Mouse (Mus musculus) E14TG2a.4 (cell line): Measurements from ENCODE around the gene Hspd1.

Experiments used
- H3K27me3 ChIP-seq: 2 replicates; pipeline ENCODE4 v1.6.1; 2014; ENCODE audit warnings: low read length, control low read depth; ENCODE audit not compliant: insufficient read depth
- H3K36me3 ChIP-seq: 2 replicates; pipeline ENCODE4 v1.6.1; 2014; ENCODE audit warnings: low read length, control low read depth; ENCODE audit not compliant: insufficient read depth
- H3K4me1 ChIP-seq: replicated peaks from 2 replicates; pipeline ENCODE4 v1.6.1; 2014; ENCODE audit warnings: low read depth, low read length, control low read depth
- H3K4me3 ChIP-seq: replicated peaks from 2 replicates; pipeline ENCODE4 v1.5.1; 2014; ENCODE audit warnings: mild to moderate bottlenecking, low read length
- H3K9me3 ChIP-seq: 2 replicates; pipeline ENCODE4 v1.6.1; 2014; ENCODE audit warnings: low read length, control low read depth
- CTCF ChIP-seq: conservative IDR thresholded peaks from 2 replicates; pipeline ENCODE4 v1.5.1; 2014; ENCODE audit warnings: low read length
- NANOG ChIP-seq: IDR thresholded peaks from 2 replicates; pipeline ENCODE4 v1.6.1; 2014; ENCODE audit warnings: borderline replicate concordance, low read length, mixed read lengths
- POU5F1 ChIP-seq: IDR thresholded peaks from 2 replicates; pipeline ENCODE4 v1.6.1; 2014; ENCODE audit warnings: low read length, borderline replicate concordance

The Hspd1 gene

DNA sequence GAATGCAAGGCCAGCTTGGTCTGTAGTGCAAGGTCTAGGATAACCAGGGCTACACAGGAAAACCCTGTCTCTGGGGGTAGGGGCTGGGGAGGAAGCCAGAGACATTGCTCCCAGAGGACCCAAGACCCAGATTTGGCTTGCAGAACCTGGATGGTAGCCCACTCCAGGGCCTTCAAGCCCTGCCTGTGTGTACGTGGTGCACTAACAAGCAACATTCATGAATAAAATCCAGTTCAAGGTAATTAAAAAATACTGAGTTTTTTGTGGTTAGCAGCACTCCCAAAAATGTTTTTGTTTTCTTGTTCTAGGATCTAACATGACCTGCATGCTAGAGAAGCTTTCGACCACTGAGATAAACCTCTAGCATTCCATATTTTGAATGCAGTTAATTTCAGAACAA is 4.0 kb upstream of the Hspd1 start:
- peaks cover 44% of the 10 kb centered on the region for H3K4me1 ChIP-seq
- TF ChIP-seq CTCF (no peak), POU5F1 (no peak), NANOG (no peak)
- no peak overlapping the region for H3K4me3 ChIP-seq
- H3K27me3 ChIP-seq = no peaks in the 10 kb centered on the region
- H3K9me3 ChIP-seq = no peaks in the 10 kb centered on the region
- peaks cover 55% of the 10 kb centered on the region for H3K36me3 ChIP-seq

DNA sequence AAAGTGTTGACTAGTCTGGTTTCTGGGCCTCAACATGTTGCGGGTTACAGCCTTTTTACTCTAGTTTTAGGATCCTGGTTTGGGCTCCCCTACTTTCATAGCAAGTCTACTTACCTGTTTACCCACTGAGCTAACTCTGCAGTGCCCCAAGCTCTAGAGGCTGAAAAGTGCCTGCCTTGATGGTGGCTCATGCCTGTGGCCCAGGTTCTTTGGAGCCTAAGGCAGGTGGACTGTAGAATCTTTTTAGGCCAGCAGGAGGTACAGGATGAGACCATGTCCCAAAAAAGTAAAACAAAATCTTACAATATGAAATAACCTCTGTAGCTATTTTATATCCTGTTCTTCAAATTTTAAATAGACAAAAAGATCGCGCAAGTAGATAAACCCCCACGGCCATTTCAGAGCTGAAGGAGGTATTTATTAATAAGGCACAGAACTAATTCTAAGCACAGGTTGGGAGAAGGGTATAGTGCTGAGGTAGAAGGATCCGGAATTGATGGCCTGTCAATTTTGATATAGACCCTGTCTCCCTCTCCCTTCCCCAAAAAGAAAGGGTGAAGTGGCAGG is 1.5 kb upstream of the Hspd1 start:
- peaks cover 77% of the 10 kb centered on the region for H3K36me3 ChIP-seq
- TF ChIP-seq NANOG = no peak
- TF ChIP-seq CTCF = no peak
- no peak for TF ChIP-seq POU5F1
- no peaks in the 10 kb centered on the region for H3K27me3 ChIP-seq
- no peaks in the 10 kb centered on the region for H3K9me3 ChIP-seq
- peak overlapping the region; percentile 99 for H3K4me3 ChIP-seq
- peaks cover 57% of the 10 kb centered on the region for H3K4me1 ChIP-seq

DNA sequence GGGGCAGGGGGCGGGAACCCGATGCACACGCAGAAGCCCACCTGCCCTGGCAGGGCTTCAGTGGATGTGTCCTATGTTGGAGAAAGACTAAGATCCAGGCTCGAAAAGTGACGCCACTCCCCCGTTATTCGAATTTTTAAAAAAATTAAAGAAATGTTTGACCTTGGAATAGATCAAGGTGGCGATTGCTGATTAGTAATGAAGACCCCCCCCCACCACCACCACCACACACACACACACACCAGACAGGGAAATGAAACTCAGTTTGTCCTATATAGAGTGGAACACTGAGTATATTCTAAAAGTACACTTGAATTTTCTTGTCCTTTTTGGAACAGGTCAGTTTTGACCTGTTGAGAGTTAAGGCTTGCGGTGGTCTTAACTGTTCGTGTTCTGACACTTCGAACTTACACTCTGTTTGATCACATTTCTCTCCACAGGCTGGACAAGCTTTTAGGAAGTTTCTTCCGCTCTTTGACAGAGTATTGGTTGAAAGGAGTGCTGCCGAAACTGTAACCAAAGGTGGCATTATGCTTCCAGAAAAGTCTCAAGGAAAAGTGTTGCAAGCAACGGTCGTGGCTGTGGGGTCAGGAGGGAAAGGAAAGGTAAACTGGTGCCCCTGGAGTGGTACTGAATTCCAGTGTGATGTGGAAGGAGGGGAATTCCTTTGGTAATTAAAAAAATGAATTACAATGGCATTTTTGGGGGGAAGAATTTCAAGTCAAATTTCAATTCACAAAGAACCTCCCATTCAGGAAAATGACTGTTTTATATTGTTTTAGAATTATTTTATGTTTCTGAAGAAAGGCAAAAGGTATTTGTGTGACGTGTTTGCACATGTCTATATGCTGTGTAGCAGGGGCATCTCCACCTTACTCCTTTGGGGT is 811 bp upstream of the Hspd1 start:
- Histone ChIP-seq H3K27me3 (no peaks in the 10 kb centered on the region), H3K9me3 (no peaks in the 10 kb centered on the region), H3K36me3 (peaks cover 81% of the 10 kb centered on the region), H3K4me3 (peak overlapping the region; percentile 99), H3K4me1 (peaks cover 62% of the 10 kb centered on the region)
- TF ChIP-seq POU5F1 (no peak), NANOG (no peak), CTCF (no peak)

DNA sequence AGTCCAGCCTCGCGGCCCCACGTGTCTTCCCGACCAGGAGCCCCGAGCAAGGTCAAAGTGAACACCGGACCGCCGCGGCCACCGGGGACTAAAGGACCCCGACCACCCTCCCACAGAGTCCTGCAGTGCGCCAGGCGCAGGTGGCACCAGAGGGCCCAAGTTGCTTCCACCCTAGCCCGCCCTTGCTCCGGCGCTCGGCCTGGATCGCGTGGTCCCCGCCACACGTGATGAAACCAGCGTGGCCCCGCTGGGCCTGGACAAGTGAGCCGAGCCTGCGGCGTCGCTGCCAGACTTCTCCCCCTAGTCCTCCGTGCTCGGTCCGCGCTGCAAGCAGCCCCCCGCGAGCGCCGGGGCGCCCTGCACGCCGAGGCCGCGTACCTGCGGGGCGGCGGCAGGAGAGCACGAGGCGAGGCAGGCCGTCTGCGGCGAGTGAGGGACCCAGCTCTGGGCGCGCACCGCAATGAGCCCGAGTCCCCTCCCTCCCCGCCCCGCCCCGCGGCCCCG is 590 bp downstream of the Hspd1 start:
- H3K36me3 ChIP-seq = peaks cover 81% of the 10 kb centered on the region
- peak overlapping the region; percentile 99 for H3K4me3 ChIP-seq
- H3K4me1 ChIP-seq = peaks cover 66% of the 10 kb centered on the region
- no peak for TF ChIP-seq NANOG
- TF ChIP-seq CTCF = no peak
- no peak for TF ChIP-seq POU5F1
- no peaks in the 10 kb centered on the region for H3K27me3 ChIP-seq
- H3K9me3 ChIP-seq = no peaks in the 10 kb centered on the region

DNA sequence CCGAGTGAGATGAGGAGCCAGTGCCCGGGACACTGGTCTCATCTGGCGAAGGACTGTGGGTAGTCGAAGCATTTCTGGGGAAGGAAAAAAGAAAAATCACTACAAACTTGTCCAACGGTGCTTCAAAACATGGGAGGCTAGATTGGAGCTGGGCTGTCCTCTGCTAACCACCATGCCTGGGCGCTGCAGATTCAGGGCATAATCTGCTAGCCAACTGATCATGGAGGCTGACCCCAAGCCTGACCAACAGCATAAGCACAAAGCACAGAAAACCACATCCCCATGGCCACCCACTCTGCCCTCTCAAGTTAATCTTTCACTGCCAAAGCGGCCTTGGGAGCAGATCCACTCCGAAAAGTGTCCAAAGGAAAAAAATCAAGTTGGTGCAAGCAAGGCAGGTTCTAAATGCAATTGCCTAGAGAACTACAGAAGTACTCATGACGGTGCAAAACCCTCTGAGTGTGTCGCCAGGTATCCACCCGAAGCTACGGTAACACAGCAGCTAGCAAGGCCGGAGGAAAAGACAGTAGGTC is 1.1 kb downstream of the Hspd1 start:
- Histone ChIP-seq H3K36me3 (peaks cover 81% of the 10 kb centered on the region), H3K27me3 (no peaks in the 10 kb centered on the region), H3K9me3 (no peaks in the 10 kb centered on the region), H3K4me3 (peak overlapping the region; percentile 99), H3K4me1 (peaks cover 68% of the 10 kb centered on the region)
- no peak for TF ChIP-seq CTCF

DNA sequence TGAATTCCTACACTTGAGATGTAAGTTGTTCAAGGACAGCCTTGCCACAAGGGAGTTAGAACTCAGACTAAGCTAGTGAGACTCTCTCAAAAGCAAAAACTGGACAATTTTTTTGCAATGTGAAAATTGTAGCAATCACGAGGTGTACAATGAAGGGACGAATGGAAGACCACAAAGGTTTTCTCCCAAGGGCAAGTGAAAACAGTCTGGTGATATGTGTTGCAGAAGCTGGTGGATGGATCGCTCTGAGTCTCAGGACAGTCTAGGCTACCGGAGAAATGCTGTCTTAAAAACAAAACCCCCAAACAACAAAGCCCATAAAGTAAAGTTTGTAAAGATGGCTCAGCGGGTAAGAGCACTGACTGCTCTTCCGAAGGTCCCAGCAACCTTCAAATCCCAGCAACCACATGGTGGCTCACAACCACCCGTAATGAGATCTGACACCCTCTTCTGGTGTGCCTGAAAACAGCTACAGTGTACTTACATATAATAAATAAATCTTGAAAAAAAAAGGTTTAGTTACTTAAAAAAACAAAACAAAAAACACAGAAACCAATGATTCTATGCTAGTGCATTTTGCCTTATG is 2.2 kb downstream of the Hspd1 start:
- TF ChIP-seq NANOG (no peak), POU5F1 (no peak), CTCF (no peak)
- Histone ChIP-seq H3K9me3 (no peaks in the 10 kb centered on the region), H3K27me3 (no peaks in the 10 kb centered on the region), H3K4me3 (peak overlapping the region; percentile 99), H3K36me3 (peaks cover 81% of the 10 kb centered on the region), H3K4me1 (peaks cover 62% of the 10 kb centered on the region)

DNA sequence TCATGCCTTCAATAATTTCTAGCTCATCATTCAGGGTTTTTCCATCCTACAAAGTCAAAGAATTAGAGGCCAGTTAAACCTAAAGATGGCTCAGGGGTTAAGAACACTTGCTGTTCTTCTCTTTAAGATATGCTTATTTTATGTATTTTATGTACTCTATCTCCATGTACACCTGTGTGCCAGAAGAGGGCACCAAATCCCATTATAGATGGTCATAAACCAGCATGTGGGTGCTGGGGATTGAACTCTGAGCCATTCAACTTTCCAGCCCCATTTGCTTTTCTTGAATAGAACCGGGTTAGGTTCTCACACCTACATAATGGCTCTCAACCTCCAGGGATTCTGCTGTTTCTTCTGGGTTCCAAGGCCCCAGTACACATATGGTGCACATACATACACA is 5.9 kb downstream of the Hspd1 start:
- Histone ChIP-seq H3K4me1 (peaks cover 55% of the 10 kb centered on the region), H3K9me3 (no peaks in the 10 kb centered on the region), H3K4me3 (no peak overlapping the region; the same call in 1 of the 2 replicates), H3K27me3 (no peaks in the 10 kb centered on the region), H3K36me3 (peaks cover 94% of the 10 kb centered on the region)
- TF ChIP-seq POU5F1 (no peak), CTCF (0 out of 2 replicates have a peak, but pooled peaks have one; percentile 14)

DNA sequence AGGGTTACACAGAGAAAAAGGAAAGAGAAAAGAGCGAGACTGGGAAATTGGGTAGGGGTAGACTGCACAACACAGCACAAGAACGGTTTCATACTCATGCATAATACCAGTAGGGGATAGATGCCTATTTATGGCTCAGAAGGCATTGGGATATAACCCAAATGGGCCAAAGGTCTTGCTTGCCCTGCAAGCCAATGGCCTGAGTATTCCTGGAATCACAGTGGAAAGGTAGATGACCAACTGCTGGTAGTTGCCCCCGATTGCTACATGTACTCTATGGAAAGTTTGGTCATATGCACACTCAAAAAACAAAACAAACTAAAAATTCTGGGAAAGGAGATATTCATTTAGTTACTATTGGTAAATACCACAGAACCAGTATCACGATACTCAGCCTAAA is 8.4 kb downstream of the Hspd1 start:
- TF ChIP-seq NANOG = no peak
- no peak for TF ChIP-seq CTCF
- no peak for TF ChIP-seq POU5F1
- Histone ChIP-seq H3K4me1 (peaks cover 65% of the 10 kb centered on the region), H3K4me3 (no peak overlapping the region), H3K36me3 (peaks cover 84% of the 10 kb centered on the region), H3K9me3 (no peaks in the 10 kb centered on the region), H3K27me3 (no peaks in the 10 kb centered on the region)
